Mouse (Mus musculus) thymus, adult 2 months (tissue): Measurements from ENCODE around the gene Il27ra. TPM values are rescaled to one million over a fixed set of nuclear protein-coding genes. Genes with fewer than 3 reads are reported as not detected.
A peak's percentile ranks its signal among the peaks of the same experiment; 100 is the strongest.

ENCODE experiments used
- DNase-seq: peaks from one replicate; pipeline ENCODE4 v3.0.0; 2021
- H3K27ac ChIP-seq: fragments of 200-500 bp; 2 replicates; pipeline ENCODE4 v1.5.1; 2012; ENCODE audit warnings: low read length, control low read depth; ENCODE audit not compliant: control insufficient read depth, insufficient read depth
- H3K27me3 ChIP-seq: fragments of 200-500 bp; 2 replicates; pipeline ENCODE4 v1.6.1; 2012; ENCODE audit warnings: mild to moderate bottlenecking, low read length, moderate library complexity, mixed read lengths; ENCODE audit not compliant: control insufficient read depth, insufficient read depth
- H3K36me3 ChIP-seq: fragments of 200-500 bp; 2 replicates; pipeline ENCODE4 v1.6.1; 2012; ENCODE audit warnings: mild to moderate bottlenecking, low read length, moderate library complexity; ENCODE audit not compliant: control insufficient read depth, insufficient read depth
- H3K4me1 ChIP-seq: fragments of 200-500 bp; replicated peaks from 2 replicates; pipeline ENCODE4 v1.6.1; 2012; ENCODE audit warnings: low read length; ENCODE audit not compliant: control insufficient read depth, insufficient read depth
- H3K4me3 ChIP-seq: fragments of 200-500 bp; 2 replicates; pipeline ENCODE4 v1.5.1; 2012; ENCODE audit warnings: mild to moderate bottlenecking, low read length, control low read depth, moderate library complexity; ENCODE audit not compliant: control insufficient read depth, insufficient read depth
- CTCF ChIP-seq: fragments of 200-500 bp; IDR thresholded peaks from 2 replicates; pipeline ENCODE4 v1.5.1; 2012; ENCODE audit warnings: mild to moderate bottlenecking, control low read depth, low read length, moderate library complexity, borderline replicate concordance; ENCODE audit not compliant: control insufficient read depth, poor library complexity, insufficient read depth; ENCODE audit errors: extremely low read depth
- POLR2A ChIP-seq: fragments of 200-500 bp; IDR thresholded peaks from 2 replicates; pipeline ENCODE4 v1.6.1; 2012; ENCODE audit warnings: mild to moderate bottlenecking, low read length, control low read depth, moderate library complexity; ENCODE audit not compliant: control insufficient read depth, poor library complexity, insufficient read depth; ENCODE audit errors: extremely low read depth
- WGBS: fragments of 180-500 bp; shearing (Covaris S2); methylation state at CpG from one replicate; pipeline ENCODE4 v1.1.7; 2018; 5-methylcytosine and 5-hydroxymethylcytosine counted together
- polyA plus RNA-seq: library from polyadenylated mRNA; depleted of rRNA; stranded (reverse); fragments of >200 nt; gene quantifications from 2 replicates; pipeline ENCODE4 v1.2.3, GENCODE M21; 2012

Il27ra gene
- polyA plus RNA-seq, 1 experiment: 84.0 TPM

DNA sequence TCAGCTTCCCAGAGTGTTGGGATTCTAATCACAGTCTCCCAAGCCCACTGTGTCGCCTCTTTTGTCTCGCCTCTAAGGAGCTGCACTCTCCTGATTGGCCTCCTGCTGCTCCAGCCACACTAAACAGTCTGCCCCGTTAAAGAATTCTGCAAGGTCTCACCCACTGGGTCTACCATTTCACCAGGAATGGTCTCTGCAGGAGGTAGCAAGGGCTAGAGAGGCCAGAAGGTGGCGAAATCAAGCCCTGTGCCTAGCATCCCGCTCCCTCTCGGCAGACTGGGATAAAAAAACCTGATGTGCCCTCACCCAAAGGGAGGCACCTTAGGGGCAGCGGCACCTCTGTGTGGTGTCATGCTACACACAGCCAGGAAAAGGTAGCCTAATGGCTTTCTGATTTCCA is 1.7 kb upstream of the Il27ra start:
- no peak for TF ChIP-seq POLR2A
- no peak for TF ChIP-seq CTCF
- DNase-seq: no peak
- Histone ChIP-seq H3K27ac (no peak overlapping the region), H3K4me1 (peaks cover 25% of the 10 kb centered on the region), H3K27me3 (no peaks in the 10 kb centered on the region), H3K36me3 (no peaks in the 10 kb centered on the region), H3K4me3 (no peak overlapping the region)
- WGBS: 92% methylated on average over 7 of the region's 7 CpGs

DNA sequence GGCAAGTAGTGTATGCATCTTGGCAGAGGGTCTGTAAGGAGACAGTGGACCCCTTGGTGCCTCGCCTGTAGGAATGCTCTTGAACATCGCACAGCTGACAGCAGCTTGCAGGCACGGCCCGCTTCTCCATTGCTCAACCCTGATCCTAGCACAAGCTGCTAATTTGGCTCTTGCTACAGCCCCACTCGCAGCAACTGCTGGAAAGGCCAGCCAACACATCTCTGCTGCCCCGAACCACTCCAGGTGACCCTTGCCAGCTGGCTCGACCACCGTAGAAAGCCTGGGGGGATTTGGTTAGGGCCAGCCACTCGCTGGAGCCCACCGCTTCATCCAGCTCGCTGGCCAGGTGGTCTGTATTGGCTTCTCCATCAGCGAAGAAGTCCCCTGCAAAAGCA is 556 bp upstream of the Il27ra start:
- DNase-seq: no peak
- Histone ChIP-seq H3K27ac (peak overlapping the region; percentile 40), H3K36me3 (peaks cover 8% of the 10 kb centered on the region), H3K27me3 (no peaks in the 10 kb centered on the region), H3K4me1 (peaks cover 25% of the 10 kb centered on the region), H3K4me3 (peak overlapping the region; percentile 75)
- 64% methylated on average over 12 of the region's 12 CpGs for WGBS
- TF ChIP-seq CTCF (no peak), POLR2A (no peak)

GRCm38 (mm10) chr8:84039050-84039449 is 3.3 kb downstream of the Il27ra start:
- no peak overlapping the region for H3K27ac ChIP-seq
- peaks cover 24% of the 10 kb centered on the region for H3K36me3 ChIP-seq
- TF ChIP-seq POLR2A (0 out of 2 replicates have a peak, but pooled peaks have one; percentile 29), CTCF (peak; percentile 67; the same call in 1 of the 2 replicates)
- H3K27me3 ChIP-seq: no peaks in the 10 kb centered on the region
- H3K4me3 ChIP-seq: no peak overlapping the region
- peaks cover 25% of the 10 kb centered on the region for H3K4me1 ChIP-seq
- 27% methylated on average over 5 of the region's 5 CpGs for WGBS
- peak; percentile 81 for DNase-seq

- 96% methylated on average over 5 of the region's 5 CpGs for WGBS
- Histone ChIP-seq H3K4me1 (peaks cover 22% of the 10 kb centered on the region), H3K4me3 (no peak overlapping the region), H3K27ac (no peak overlapping the region), H3K27me3 (no peaks in the 10 kb centered on the region), H3K36me3 (peaks cover 34% of the 10 kb centered on the region)
- TF ChIP-seq CTCF (no peak), POLR2A (no peak)
- DNase-seq: no peak
Observed at GRCm38 (mm10) chr8:84038015-84038414, 4.4 kb downstream of the Il27ra start.

GRCm38 (mm10) chr8:84032777-84033176 is 9.6 kb downstream of the Il27ra start:
- TF ChIP-seq POLR2A (no peak), CTCF (no peak)
- WGBS: 92% methylated on average over 4 of the region's 4 CpGs
- Histone ChIP-seq H3K27me3 (no peaks in the 10 kb centered on the region; the same call in 1 of the 2 replicates), H3K4me3 (no peak overlapping the region), H3K4me1 (no peaks in the 10 kb centered on the region), H3K36me3 (peaks cover 29% of the 10 kb centered on the region), H3K27ac (no peak overlapping the region)
- no peak for DNase-seq

GRCm38 (mm10) chr8:84029272-84029671 is 13.1 kb downstream of the Il27ra start:
- WGBS: 92% methylated on average over 5 of the region's 5 CpGs

GRCm38 (mm10) chr8:84027449-84027848 is 14.9 kb downstream of the Il27ra start:
- peaks cover 12% of the 10 kb centered on the region; the same call in 1 of the 2 replicates for H3K4me1 ChIP-seq
- 5% methylated on average over 10 of the region's 10 CpGs for WGBS
- no peak overlapping the region for H3K27ac ChIP-seq
- TF ChIP-seq POLR2A: no peak
- TF ChIP-seq CTCF: no peak
- H3K4me3 ChIP-seq: no peak overlapping the region
- no peak for DNase-seq
- H3K27me3 ChIP-seq: no peaks in the 10 kb centered on the region; the same call in 1 of the 2 replicates
- no peaks in the 10 kb centered on the region; the same call in 1 of the 2 replicates for H3K36me3 ChIP-seq

More at GRCm38 (mm10) chr8:84029272-84029671, 13.1 kb downstream of the Il27ra start:
- Histone ChIP-seq H3K27me3 (no peaks in the 10 kb centered on the region; the same call in 1 of the 2 replicates), H3K27ac (no peak overlapping the region), H3K36me3 (peaks cover 17% of the 10 kb centered on the region), H3K4me3 (no peak overlapping the region), H3K4me1 (peaks cover 12% of the 10 kb centered on the region; the same call in 1 of the 2 replicates)
- no peak for DNase-seq
- TF ChIP-seq CTCF (no peak), POLR2A (no peak)
